Mouse (Mus musculus) midbrain, embryonic 12.5 days (tissue): ENCODE data around the gene Mok. TPM values are rescaled to one million over a fixed set of nuclear protein-coding genes. Genes with fewer than 3 reads are reported as not detected.

Experiments used
- ATAC-seq: fragments of 200-750 bp; cut with Nextera tagmentation; 2 replicates; pipeline ENCODE4 v1.8.0; 2017; ENCODE audit warnings: low read depth, moderate TSS enrichment, moderate library complexity; ENCODE audit not compliant: low FRiP score
- H3K27ac ChIP-seq: fragments of 300-500 bp; sonication (generic); replicated peaks from 2 replicates; pipeline ENCODE4 v1.5.1; 2016; ENCODE audit warnings: mild to moderate bottlenecking
- H3K27me3 ChIP-seq: fragments of 300-500 bp; sonication (generic); 2 replicates; pipeline ENCODE4 v1.6.1; 2016; ENCODE audit warnings: mild to moderate bottlenecking
- H3K36me3 ChIP-seq: fragments of 300-500 bp; sonication (generic); 2 replicates; pipeline ENCODE4 v1.6.1; 2016
- H3K4me1 ChIP-seq: fragments of 300-500 bp; sonication (generic); 2 replicates; pipeline ENCODE4 v1.6.1; 2016
- H3K4me2 ChIP-seq: fragments of 300-500 bp; sonication (generic); replicated peaks from 2 replicates; pipeline ENCODE4 v1.6.1; 2016; ENCODE audit warnings: mild to moderate bottlenecking, moderate library complexity
- H3K4me3 ChIP-seq: fragments of 300-500 bp; sonication (generic); 2 replicates; pipeline ENCODE4 v1.5.1; 2016; ENCODE audit warnings: mild to moderate bottlenecking
- H3K9ac ChIP-seq: fragments of 300-500 bp; sonication (generic); replicated peaks from 2 replicates; pipeline ENCODE4 v1.6.1; 2016; ENCODE audit warnings: mild to moderate bottlenecking, moderate library complexity
- H3K9me3 ChIP-seq: fragments of 300-500 bp; sonication (generic); 2 replicates; pipeline ENCODE4 v1.6.1; 2016; ENCODE audit warnings: mild to moderate bottlenecking
- WGBS: fragments of 180-500 bp; shearing (Covaris S2); methylation state at CpG from one replicate; pipeline ENCODE4 v1.1.7; 2016; 5-methylcytosine and 5-hydroxymethylcytosine counted together
- polyA plus RNA-seq: library from polyadenylated mRNA; unstranded; fragments of >200 nt; fragmentation: Nextera tagmentation; extraction: Ambion mirVana; gene quantifications from 2 replicates; pipeline ENCODE4 v1.2.1, GENCODE M21; 2016

The Mok gene
- polyA plus RNA-seq, 1 experiment from 2014 or later = 13.2 TPM

- Histone ChIP-seq H3K9me3 (no peaks in the 10 kb centered on the region), H3K9ac (no peak overlapping the region), H3K4me3 (no peak overlapping the region), H3K4me1 (no peaks in the 10 kb centered on the region), H3K36me3 (no peaks in the 10 kb centered on the region), H3K4me2 (no peak overlapping the region), H3K27me3 (no peaks in the 10 kb centered on the region), H3K27ac (no peak overlapping the region)
- 85% methylated on average over 7 of the region's 7 CpGs for WGBS
- no peak for ATAC-seq
Observed at GRCm38 (mm10) chr12:110822366-110822765, 18.4 kb downstream of the Mok start.

GRCm38 (mm10) chr12:110821787-110822186 lies 19.0 kb downstream of the Mok start:
- Histone ChIP-seq H3K4me1 (no peaks in the 10 kb centered on the region), H3K27ac (no peak overlapping the region), H3K27me3 (no peaks in the 10 kb centered on the region), H3K9ac (no peak overlapping the region), H3K9me3 (no peaks in the 10 kb centered on the region), H3K4me2 (no peak overlapping the region), H3K4me3 (no peak overlapping the region), H3K36me3 (no peaks in the 10 kb centered on the region)
- 92% methylated on average over 2 of the region's 2 CpGs for WGBS
- ATAC-seq = no peak

GRCm38 (mm10) chr12:110819367-110819766 lies 21.4 kb downstream of the Mok start:
- H3K27ac ChIP-seq = no peak overlapping the region
- H3K4me3 ChIP-seq = no peak overlapping the region
- H3K4me2 ChIP-seq = no peak overlapping the region
- no peaks in the 10 kb centered on the region for H3K9me3 ChIP-seq
- ATAC-seq = no peak
- 81% methylated on average over 8 of the region's 8 CpGs for WGBS
- H3K9ac ChIP-seq = no peak overlapping the region
- no peaks in the 10 kb centered on the region for H3K4me1 ChIP-seq
- no peaks in the 10 kb centered on the region for H3K36me3 ChIP-seq
- no peaks in the 10 kb centered on the region for H3K27me3 ChIP-seq

GRCm38 (mm10) chr12:110816833-110817232 lies 23.9 kb downstream of the Mok start:
- Histone ChIP-seq H3K4me3 (no peak overlapping the region), H3K9ac (no peak overlapping the region), H3K4me1 (no peaks in the 10 kb centered on the region), H3K27ac (no peak overlapping the region), H3K9me3 (no peaks in the 10 kb centered on the region), H3K4me2 (no peak overlapping the region), H3K27me3 (no peaks in the 10 kb centered on the region), H3K36me3 (peaks cover 12% of the 10 kb centered on the region; the same call in 1 of the 2 replicates)
- no peak for ATAC-seq
- WGBS = 98% methylated on average over 2 of the region's 2 CpGs

GRCm38 (mm10) chr12:110814924-110815323 lies 25.8 kb downstream of the Mok start:
- no peak overlapping the region for H3K9ac ChIP-seq
- H3K36me3 ChIP-seq = peaks cover 12% of the 10 kb centered on the region; the same call in 1 of the 2 replicates
- 81% methylated on average over 17 of the region's 17 CpGs for WGBS
- H3K9me3 ChIP-seq = no peaks in the 10 kb centered on the region
- H3K4me2 ChIP-seq = no peak overlapping the region
- H3K27me3 ChIP-seq = no peaks in the 10 kb centered on the region
- H3K4me3 ChIP-seq = no peak overlapping the region
- no peak for ATAC-seq
- H3K27ac ChIP-seq = no peak overlapping the region
- H3K4me1 ChIP-seq = no peaks in the 10 kb centered on the region

- Histone ChIP-seq H3K4me2 (no peak overlapping the region), H3K27me3 (no peaks in the 10 kb centered on the region), H3K4me3 (no peak overlapping the region), H3K36me3 (peaks cover 15% of the 10 kb centered on the region; the same call in 1 of the 2 replicates), H3K9ac (no peak overlapping the region), H3K27ac (no peak overlapping the region), H3K4me1 (0 out of 2 replicates have a peak, but pooled peaks cover 2% of the 10 kb centered on the region), H3K9me3 (no peaks in the 10 kb centered on the region)
- ATAC-seq = no peak
- 95% methylated on average over 6 of the region's 6 CpGs for WGBS
Observed at GRCm38 (mm10) chr12:110813624-110814023, 27.1 kb downstream of the Mok start.

GRCm38 (mm10) chr12:110813132-110813531 lies 27.6 kb downstream of the Mok start:
- H3K9me3 ChIP-seq = no peaks in the 10 kb centered on the region
- peaks cover 15% of the 10 kb centered on the region for H3K36me3 ChIP-seq
- H3K4me2 ChIP-seq = no peak overlapping the region
- no peak overlapping the region for H3K9ac ChIP-seq
- H3K4me1 ChIP-seq = peaks cover 7% of the 10 kb centered on the region; the same call in 1 of the 2 replicates
- 96% methylated on average over 9 of the region's 9 CpGs for whole genome bisulfite sequencing
- H3K27me3 ChIP-seq = no peaks in the 10 kb centered on the region
- ATAC-seq = no peak
- no peak overlapping the region for H3K27ac ChIP-seq
- H3K4me3 ChIP-seq = no peak overlapping the region

- Histone ChIP-seq H3K9me3 (no peaks in the 10 kb centered on the region), H3K4me1 (peaks cover 21% of the 10 kb centered on the region), H3K36me3 (peaks cover 20% of the 10 kb centered on the region), H3K9ac (no peak overlapping the region), H3K27me3 (no peaks in the 10 kb centered on the region), H3K4me3 (no peak overlapping the region), H3K27ac (no peak overlapping the region), H3K4me2 (no peak overlapping the region)
- ATAC-seq = no peak
- WGBS = 88% methylated on average over 5 of the region's 5 CpGs
Observed at GRCm38 (mm10) chr12:110808848-110809247, 31.9 kb downstream of the Mok start.

GRCm38 (mm10) chr12:110808430-110808829 lies 32.3 kb downstream of the Mok start:
- Histone ChIP-seq H3K27me3 (no peaks in the 10 kb centered on the region), H3K9me3 (no peaks in the 10 kb centered on the region), H3K27ac (no peak overlapping the region), H3K9ac (no peak overlapping the region), H3K4me1 (peaks cover 21% of the 10 kb centered on the region), H3K4me3 (no peak overlapping the region), H3K4me2 (no peak overlapping the region), H3K36me3 (peaks cover 18% of the 10 kb centered on the region)
- 26% methylated on average over 10 of the region's 10 CpGs for WGBS
- no peak for ATAC-seq

- H3K36me3 ChIP-seq = peaks cover 8% of the 10 kb centered on the region
- no peak overlapping the region for H3K9ac ChIP-seq
- no peak overlapping the region for H3K27ac ChIP-seq
- 64% methylated on average over 3 of the region's 3 CpGs for WGBS
- H3K27me3 ChIP-seq = no peaks in the 10 kb centered on the region
- no peaks in the 10 kb centered on the region for H3K9me3 ChIP-seq
- H3K4me2 ChIP-seq = no peak overlapping the region
- peaks cover 25% of the 10 kb centered on the region for H3K4me1 ChIP-seq
- no peak for ATAC-seq
- H3K4me3 ChIP-seq = no peak overlapping the region
Observed at GRCm38 (mm10) chr12:110806301-110806970, 34.3 kb downstream of the Mok start.

GRCm38 (mm10) chr12:110804261-110804660 lies 36.5 kb downstream of the Mok start:
- no peak overlapping the region for H3K4me2 ChIP-seq
- WGBS = 30% methylated on average over 10 of the region's 10 CpGs
- H3K4me3 ChIP-seq = no peak overlapping the region
- H3K27ac ChIP-seq = no peak overlapping the region; the same call in 1 of the 2 replicates
- peak; percentile 60 for ATAC-seq
- peaks cover 25% of the 10 kb centered on the region for H3K4me1 ChIP-seq
- H3K27me3 ChIP-seq = no peaks in the 10 kb centered on the region
- H3K36me3 ChIP-seq = peaks cover 6% of the 10 kb centered on the region
- no peaks in the 10 kb centered on the region for H3K9me3 ChIP-seq
- no peak overlapping the region for H3K9ac ChIP-seq

GRCm38 (mm10) chr12:110802674-110803297 lies 38.0 kb downstream of the Mok start:
- peaks cover 3% of the 10 kb centered on the region for H3K36me3 ChIP-seq
- no peak overlapping the region for H3K4me2 ChIP-seq
- no peak for ATAC-seq
- H3K4me1 ChIP-seq = peaks cover 14% of the 10 kb centered on the region
- H3K27me3 ChIP-seq = no peaks in the 10 kb centered on the region
- H3K9me3 ChIP-seq = no peaks in the 10 kb centered on the region
- no peak overlapping the region for H3K27ac ChIP-seq
- 91% methylated on average over 5 of the region's 5 CpGs for WGBS
- no peak overlapping the region for H3K4me3 ChIP-seq
- no peak overlapping the region; the same call in 1 of the 2 replicates for H3K9ac ChIP-seq
